17 mouse cellular contexts compared by ENCODE assay signal in genomic region chr10:128916665-128917064, GRCm38 (mm10).
"Had no signal": no experiment of that assay in that cellular context is flagged by ENCODE, and none has a peak within 500 bp of the region (broad histone marks: within the 10 kb centered on the region; RNA-seq: fewer than 3 reads in every experiment).

No protein-coding gene starts in this region.

- H3K4me3 ChIP-seq: midbrain, embryonic 10.5 days; midbrain, embryonic 12.5 days; neural tube, embryonic 13.5 days; neural tube, embryonic 15.5 days had no signal

- H3K27me3 ChIP-seq: neural tube, embryonic 13.5 days; neural tube, embryonic 15.5 days had no signal

- DNase-seq: lung, adult 18-20 months; lung, embryonic 14.5 days; lung, postnatal 10 days; lung, postnatal 4 days; midbrain, embryonic 14.5 days; retina, postnatal 1 day; right cerebral cortex, adult 18-20 months; right cerebral cortex, postnatal 25 days; right cerebral cortex, postnatal 4 days; spleen, adult 18-20 months; thymus, adult 18-20 months; thymus, postnatal 14 days; thymus, postnatal 36 days had no signal

- H3K4me2 ChIP-seq: lung, embryonic 14.5 days; midbrain, embryonic 12.5 days; neural tube, embryonic 13.5 days; neural tube, embryonic 15.5 days had no signal
